Mouse (Mus musculus) urinary bladder, postnatal 25 days (tissue): ENCODE results near the gene Npb.

Experiments used
- DNase-seq: peaks from one replicate; pipeline ENCODE4 v3.0.0; 2022; ENCODE audit warnings: low spot score

Npb gene

GRCm38 (mm10) chr11:120615167-120615566 lies 6.9 kb downstream of the Npb start:
- DNase-seq = no peak

GRCm38 (mm10) chr11:120615606-120616203 lies 7.4 kb downstream of the Npb start:
- no peak for DNase-seq

- no peak for DNase-seq
Observed at GRCm38 (mm10) chr11:120616617-120617294, 8.5 kb downstream of the Npb start.

DNA sequence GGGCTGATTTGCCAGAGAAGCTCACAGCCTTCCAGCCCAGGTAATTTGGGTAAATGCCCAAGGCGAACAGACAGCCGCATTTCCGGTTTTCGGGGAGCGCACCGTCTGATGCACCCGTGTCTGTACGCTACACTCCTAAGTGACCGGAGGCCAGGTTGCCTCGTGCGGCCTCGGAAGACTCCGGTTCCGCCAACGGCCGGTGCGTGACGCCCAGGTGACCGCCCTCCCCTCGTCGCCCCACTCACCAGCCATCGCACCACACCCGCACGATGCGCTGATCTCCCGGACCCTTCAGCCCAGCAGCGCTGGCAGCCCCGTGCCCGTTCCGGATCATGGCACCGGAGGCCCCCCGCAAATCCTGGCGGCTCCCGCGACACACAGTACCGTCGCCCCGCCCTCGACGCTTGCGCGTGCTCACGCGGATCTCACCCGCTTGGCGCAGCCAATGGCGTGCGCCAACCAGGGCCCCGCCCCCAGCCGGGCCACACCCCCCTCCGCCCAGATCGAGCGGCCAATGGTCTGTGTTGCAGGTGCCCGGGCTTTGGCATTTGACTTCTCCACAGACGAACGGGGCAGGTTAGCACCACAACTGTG lies 9.3 kb downstream of the Npb start, which contains the start of gene Pcyt2:
Gene Pcyt2, minus strand, starts transcription at position 418 of the 594 bp plus-strand sequence.
- DNase-seq = peak; percentile 90

DNA sequence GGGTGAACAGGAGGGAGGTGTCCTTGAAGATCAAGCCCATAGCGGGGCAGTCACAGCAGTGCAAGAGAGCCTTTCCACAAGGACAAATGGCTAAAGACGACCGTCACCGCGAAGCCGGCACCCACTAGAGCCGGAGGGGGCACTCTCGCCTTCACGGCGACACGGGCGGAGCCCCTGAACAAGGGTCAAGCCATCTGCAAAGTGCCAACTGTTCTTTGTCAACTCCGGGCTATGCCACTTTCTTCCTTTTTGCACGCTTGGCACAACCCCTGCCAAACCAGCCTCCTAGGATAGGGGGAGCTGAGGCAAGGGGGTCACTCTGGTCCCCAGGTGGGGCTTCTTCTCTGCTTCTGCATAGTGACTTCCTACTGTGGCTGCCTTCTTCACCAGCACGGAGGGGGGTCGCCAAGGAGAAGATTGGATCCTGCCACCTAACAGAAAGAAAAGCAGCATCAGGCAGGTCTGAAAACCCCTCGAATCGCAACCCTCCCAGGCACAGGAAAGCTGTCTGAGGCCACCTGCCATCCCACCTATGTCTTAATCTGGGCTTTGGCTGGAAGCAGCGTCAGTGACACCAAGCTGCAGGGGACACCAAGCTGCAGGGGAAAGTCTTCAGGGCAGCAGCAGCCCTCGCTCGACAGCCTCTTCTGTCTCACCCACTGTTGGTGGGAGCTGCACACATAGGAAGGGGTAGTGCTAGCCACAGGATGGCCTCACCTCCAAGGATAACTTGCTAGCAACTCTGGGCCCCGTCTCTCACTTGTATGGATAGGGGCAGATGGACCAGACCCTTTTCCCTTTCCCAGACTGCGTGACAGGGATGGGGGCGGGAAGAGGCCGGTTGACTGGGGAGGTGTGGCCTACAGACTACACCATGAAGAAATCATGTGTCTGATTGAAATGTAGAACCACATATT lies 10.6 kb downstream of the Npb start:
- no peak for DNase-seq

GRCm38 (mm10) chr11:120620195-120620594 lies 11.9 kb downstream of the Npb start:
- DNase-seq = no peak

- no peak for DNase-seq
Observed at GRCm38 (mm10) chr11:120622805-120623204, 14.5 kb downstream of the Npb start.

GRCm38 (mm10) chr11:120623961-120624679 lies 15.8 kb downstream of the Npb start:
- peak; percentile 65 for DNase-seq

DNA sequence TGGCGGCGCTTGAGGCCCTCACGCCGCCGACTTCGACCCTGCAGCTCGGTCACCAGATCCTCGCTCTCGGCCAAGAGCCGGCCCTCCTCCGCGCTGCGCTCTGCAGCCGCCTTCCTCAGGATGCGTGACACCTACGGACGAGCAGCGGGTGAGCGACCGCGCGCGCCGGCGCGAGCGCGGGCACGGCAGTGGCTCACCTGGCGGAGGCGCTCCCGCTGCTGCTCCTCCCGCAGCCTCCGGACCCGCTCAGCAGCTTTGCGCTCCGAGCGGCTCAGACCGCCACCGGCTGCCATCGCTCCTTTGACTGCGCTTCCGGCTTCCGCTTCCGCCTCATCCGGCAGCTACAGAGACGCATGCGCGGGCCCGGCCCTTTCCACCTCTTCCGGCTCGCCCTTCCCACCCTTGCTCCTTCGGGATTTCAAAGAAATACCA lies 16.4 kb downstream of the Npb start:
- peak; percentile 87 for DNase-seq

DNA sequence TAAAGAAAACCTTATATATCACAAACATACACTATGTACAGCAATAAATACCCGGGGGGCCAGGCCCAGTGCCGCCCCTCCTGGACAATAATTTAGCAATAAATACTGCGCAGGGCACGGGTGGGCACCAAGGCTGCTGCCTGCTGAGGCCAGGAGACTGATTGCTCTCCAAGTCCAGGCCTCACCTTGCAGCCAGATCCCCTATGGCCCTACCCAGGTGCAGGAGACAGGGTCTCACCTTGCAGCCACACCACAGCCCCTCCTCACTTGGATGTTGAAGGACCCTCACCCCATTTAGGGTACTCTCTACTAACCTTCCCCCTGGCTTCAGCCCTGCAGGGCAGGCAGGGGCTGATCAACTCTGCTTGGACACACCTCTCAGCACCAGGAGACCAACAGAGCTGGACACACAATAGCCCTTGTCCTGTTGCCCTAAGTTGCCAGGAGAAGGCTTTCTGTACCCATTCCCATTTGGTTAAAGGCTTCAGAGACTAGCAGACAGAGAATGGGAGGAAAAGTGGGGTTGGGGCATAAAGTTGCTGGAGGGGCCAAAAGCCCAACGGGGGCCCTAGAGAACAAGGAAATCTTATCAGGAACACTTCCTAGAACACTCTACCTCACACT lies 17.0 kb downstream of the Npb start, which contains the start of gene Sirt7:
Gene Sirt7, minus strand, starts transcription at position 89 of the 624 bp plus-strand sequence.
- DNase-seq = no peak

GRCm38 (mm10) chr11:120626785-120627467 lies 18.6 kb downstream of the Npb start:
- DNase-seq = no peak

GRCm38 (mm10) chr11:120627468-120628300 lies 19.4 kb downstream of the Npb start:
- DNase-seq = no peak

DNA sequence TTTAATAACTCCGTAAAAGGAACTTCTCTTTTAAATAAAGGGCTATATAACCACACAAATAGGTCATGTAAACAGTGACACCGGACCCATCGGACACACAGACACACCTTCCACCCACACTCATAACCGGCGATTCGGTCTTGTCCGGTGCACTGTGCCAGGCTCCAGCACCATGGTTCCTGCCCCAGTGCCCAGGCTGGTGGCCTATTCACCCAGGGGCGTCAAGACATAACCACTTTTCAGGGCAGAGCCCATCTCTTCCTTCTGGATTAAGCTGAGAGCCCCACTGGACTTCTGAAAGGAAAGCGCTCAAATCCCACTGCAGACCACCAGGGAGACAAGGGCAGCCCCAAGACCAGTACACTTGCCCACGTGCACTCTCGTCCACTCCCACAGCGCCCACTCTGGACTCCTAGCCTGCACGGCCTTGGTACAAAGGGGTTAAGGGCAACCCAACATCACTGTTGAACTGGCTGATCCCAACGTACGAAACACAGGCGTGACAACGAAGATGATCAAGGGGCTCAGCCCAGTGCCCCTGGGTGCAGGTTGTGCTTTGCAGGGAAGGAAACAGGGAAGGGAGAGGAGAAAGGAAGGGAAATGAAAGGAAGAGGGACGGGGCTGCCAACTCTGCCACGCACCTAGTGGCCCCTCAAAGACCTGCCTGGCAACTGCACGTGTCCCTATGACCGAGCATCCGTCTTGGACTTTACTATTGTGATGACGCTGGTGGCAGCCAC lies 20.5 kb downstream of the Npb start:
- DNase-seq = no peak

- DNase-seq = no peak
Observed at GRCm38 (mm10) chr11:120629341-120629730, 21.1 kb downstream of the Npb start.

GRCm38 (mm10) chr11:120629911-120630310 lies 21.6 kb downstream of the Npb start:
- DNase-seq = no peak

GRCm38 (mm10) chr11:120630401-120630871 lies 22.2 kb downstream of the Npb start:
- no peak for DNase-seq

- no peak for DNase-seq
Observed at GRCm38 (mm10) chr11:120630881-120631725, 22.8 kb downstream of the Npb start.
